Mouse (Mus musculus): ENCODE results near the gene Ajm1. TPM values are rescaled to one million over a fixed set of nuclear protein-coding genes. Genes with fewer than 3 reads are reported as not detected.

The Ajm1 gene
- polyA plus RNA-seq (2016; fragmentation: Nextera tagmentation; extraction: Ambion mirVana) = 0.05 and 0.16 TPM in 2 replicates

- 7% methylated on average over 19 of the region's 19 CpGs for WGBS
Observed at GRCm38 (mm10) chr2:25581294-25581864, at the start of gene Ajm1. Gene Ajm1 (minus strand): TSS chr2:25581757.

DNA sequence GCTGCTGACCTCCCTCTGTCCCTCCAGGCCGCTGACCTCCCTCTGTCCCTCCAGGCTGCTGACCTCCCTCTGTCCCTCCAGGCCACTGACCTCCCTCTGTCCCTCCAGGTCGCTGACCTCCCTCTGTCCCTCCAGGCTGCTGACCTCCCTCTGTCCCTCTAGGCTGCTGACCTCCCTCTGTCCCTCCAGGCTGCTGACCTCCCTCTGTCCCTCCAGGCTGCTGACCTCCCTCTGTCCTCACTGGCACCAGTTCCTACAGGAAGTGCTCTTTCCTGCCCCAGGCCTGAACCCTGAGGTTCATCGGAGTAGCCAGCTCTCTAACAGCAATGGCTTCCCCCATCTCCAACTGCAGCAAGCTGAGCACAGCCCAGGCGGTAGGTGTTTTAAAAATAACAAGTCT lies 47.2 kb upstream of the Ajm1 start:
- 44% methylated on average over 4 of the region's 4 CpGs for WGBS
- H3K27me3 ChIP-seq (replicated peaks; ENCODE audit: low read depth, poor library complexity, severe bottlenecking) = no peaks in the 10 kb centered on the region; the same call in 1 of the 2 replicates
- no peaks in the 10 kb centered on the region for H3K9me3 ChIP-seq
- no peak for DNase-seq (ENCODE audit: low spot score)
- H3K36me3 ChIP-seq (replicated peaks) = no peaks in the 10 kb centered on the region
- H3K27ac ChIP-seq (replicated peaks) = peak overlapping the region; percentile 2; the same call in 1 of the 2 replicates
- H3K4me3 ChIP-seq = no peak overlapping the region
- H3K4me1 ChIP-seq = peaks cover 14% of the 10 kb centered on the region

More at GRCm38 (mm10) chr2:25581294-25581864, at the start of gene Ajm1:
- H3K4me1 ChIP-seq = peaks cover 57% of the 10 kb centered on the region
- no peak within 1 kb of the TSS; the same call in 1 of the 2 replicates for H3K27ac ChIP-seq (replicated peaks)
- H3K4me3 ChIP-seq = peak within 1 kb of the TSS; percentile 51
- H3K9me3 ChIP-seq = no peaks in the 10 kb centered on the region
- peaks cover 51% of the 10 kb centered on the region for H3K27me3 ChIP-seq (replicated peaks; ENCODE audit: low read depth, poor library complexity, severe bottlenecking)
- peak; percentile 74 for DNase-seq (ENCODE audit: low spot score)
- H3K36me3 ChIP-seq (replicated peaks) = peaks cover 37% of the 10 kb centered on the region

GRCm38 (mm10) chr2:25627811-25628210 lies 46.3 kb upstream of the Ajm1 start, which contains the start of gene Fcna:
Gene Fcna (minus strand): TSS chr2:25628030.
- Histone ChIP-seq H3K27me3 (replicated peaks; ENCODE audit: low read depth, poor library complexity, severe bottlenecking) (no peaks in the 10 kb centered on the region; the same call in 1 of the 2 replicates), H3K27ac (replicated peaks) (peak within 1 kb of the TSS; percentile 2; the same call in 1 of the 2 replicates)
- 79% methylated on average over 6 of the region's 6 CpGs for WGBS

DNA sequence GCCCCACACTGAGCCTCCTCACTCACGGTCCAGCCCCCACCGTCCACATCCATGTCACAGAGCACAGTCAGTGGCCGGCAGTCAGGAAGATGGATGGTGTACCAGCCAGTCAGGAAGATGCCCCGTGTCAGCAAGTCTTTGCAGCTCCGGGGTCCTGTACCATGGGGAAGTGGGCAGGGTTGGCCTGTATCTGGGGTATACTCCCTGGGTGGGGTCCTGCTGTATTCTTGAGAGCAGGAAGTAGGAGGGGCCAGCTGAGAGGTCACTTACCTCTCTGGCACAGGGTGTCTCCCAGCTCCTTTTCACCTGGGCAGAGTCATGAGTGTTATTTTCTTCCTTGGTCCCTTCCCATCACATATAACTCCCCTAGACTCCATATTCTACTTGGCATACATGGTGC lies 44.4 kb upstream of the Ajm1 start:
- H3K4me1 ChIP-seq = peaks cover 24% of the 10 kb centered on the region
- no peaks in the 10 kb centered on the region for H3K36me3 ChIP-seq (replicated peaks)
- DNase-seq (ENCODE audit: low spot score) = no peak
- 74% methylated on average over 5 of the region's 5 CpGs for whole genome bisulfite sequencing
- no peak overlapping the region for H3K4me3 ChIP-seq
- no peak overlapping the region for H3K27ac ChIP-seq (replicated peaks)
- no peaks in the 10 kb centered on the region; the same call in 1 of the 2 replicates for H3K27me3 ChIP-seq (replicated peaks; ENCODE audit: low read depth, poor library complexity, severe bottlenecking)
- H3K9me3 ChIP-seq = no peaks in the 10 kb centered on the region

More at GRCm38 (mm10) chr2:25627811-25628210, 46.3 kb upstream of the Ajm1 start, which contains the start of gene Fcna:
- H3K36me3 ChIP-seq (replicated peaks) = no peaks in the 10 kb centered on the region
- peaks cover 14% of the 10 kb centered on the region for H3K4me1 ChIP-seq
- no peak within 1 kb of the TSS for H3K4me3 ChIP-seq
- DNase-seq (ENCODE audit: low spot score) = no peak
- no peaks in the 10 kb centered on the region for H3K9me3 ChIP-seq

DNA sequence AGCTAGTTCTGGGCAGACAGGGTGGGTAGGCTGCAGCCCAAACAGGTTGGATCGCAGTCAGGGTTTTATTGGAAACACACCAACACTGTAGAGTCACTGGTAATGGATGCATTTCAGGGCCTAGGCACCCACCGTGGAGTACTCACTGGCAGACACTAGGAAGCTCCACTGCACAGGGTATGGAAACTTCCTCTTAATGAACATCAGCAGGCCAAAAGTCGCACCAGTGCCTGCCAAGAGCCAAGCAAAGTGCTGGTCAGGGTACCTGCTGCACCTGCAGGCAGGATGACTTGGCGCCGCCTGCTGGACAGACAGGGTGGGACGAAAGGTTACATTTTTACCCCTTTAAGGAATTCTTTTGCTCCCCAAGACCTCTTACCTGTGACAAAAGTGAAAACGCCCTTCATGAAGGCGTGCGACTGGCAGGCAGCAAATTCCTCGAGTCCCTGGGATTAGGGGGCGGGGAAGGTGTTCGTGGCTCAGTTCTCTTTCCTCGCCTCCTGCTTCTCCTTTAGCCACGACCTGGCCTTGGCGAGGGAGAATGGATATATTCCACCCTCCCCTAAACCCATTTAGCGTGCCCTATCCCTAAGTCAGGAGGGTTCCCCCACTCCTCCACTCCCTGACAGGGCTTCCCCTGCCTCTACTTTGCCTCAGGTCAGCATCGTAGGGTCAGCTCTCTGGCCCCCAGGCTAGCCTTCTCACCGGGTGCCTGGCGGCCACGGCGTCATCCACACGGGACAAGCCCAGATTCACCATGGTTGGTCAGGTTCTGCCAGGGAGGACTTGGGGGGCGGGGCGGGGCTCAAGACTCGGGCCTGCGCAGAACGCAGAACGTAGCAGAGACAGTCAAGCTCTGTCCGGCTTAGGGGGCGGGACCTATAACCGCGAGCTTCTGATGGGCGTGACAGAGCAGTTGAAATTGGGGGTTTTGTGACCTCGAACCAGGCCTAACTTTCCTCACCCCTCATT lies 40.0 kb upstream of the Ajm1 start, which contains the start of gene Tmem141:
Gene Tmem141 (minus strand): TSS at position 777 of the 972 bp plus-strand sequence.
- peak within 1 kb of the TSS; percentile 77 for H3K27ac ChIP-seq (replicated peaks)

GRCm38 (mm10) chr2:25620852-25621228 lies 39.3 kb upstream of the Ajm1 start:
- Histone ChIP-seq H3K27ac (replicated peaks) (no peak overlapping the region), H3K9me3 (no peaks in the 10 kb centered on the region), H3K36me3 (replicated peaks) (no peaks in the 10 kb centered on the region), H3K4me3 (peak overlapping the region; percentile 62; the same call in 1 of the 2 replicates), H3K27me3 (replicated peaks; ENCODE audit: low read depth, poor library complexity, severe bottlenecking) (peaks cover 45% of the 10 kb centered on the region), H3K4me1 (peaks cover 24% of the 10 kb centered on the region)
- WGBS = 88% methylated on average over 4 of the region's 4 CpGs
- DNase-seq (ENCODE audit: low spot score) = no peak

More for the DNA sequence above, 40.0 kb upstream of the Ajm1 start, which contains the start of gene Tmem141:
- peak within 1 kb of the TSS; percentile 62 for H3K4me3 ChIP-seq
- WGBS = 5% methylated on average over 34 of the region's 34 CpGs
- H3K27me3 ChIP-seq (replicated peaks; ENCODE audit: low read depth, poor library complexity, severe bottlenecking) = peaks cover 38% of the 10 kb centered on the region
- peak; percentile 90 for DNase-seq (ENCODE audit: low spot score)
- H3K36me3 ChIP-seq (replicated peaks) = no peaks in the 10 kb centered on the region
- peaks cover 21% of the 10 kb centered on the region for H3K4me1 ChIP-seq
- H3K9me3 ChIP-seq = no peaks in the 10 kb centered on the region

GRCm38 (mm10) chr2:25620386-25620785 lies 38.8 kb upstream of the Ajm1 start:
- 82% methylated on average over 6 of the region's 6 CpGs for WGBS
- Histone ChIP-seq H3K4me1 (peaks cover 25% of the 10 kb centered on the region), H3K27ac (replicated peaks) (no peak overlapping the region), H3K9me3 (no peaks in the 10 kb centered on the region), H3K27me3 (replicated peaks; ENCODE audit: low read depth, poor library complexity, severe bottlenecking) (peaks cover 50% of the 10 kb centered on the region), H3K4me3 (no peak overlapping the region), H3K36me3 (replicated peaks) (no peaks in the 10 kb centered on the region)
- DNase-seq (ENCODE audit: low spot score) = no peak

DNA sequence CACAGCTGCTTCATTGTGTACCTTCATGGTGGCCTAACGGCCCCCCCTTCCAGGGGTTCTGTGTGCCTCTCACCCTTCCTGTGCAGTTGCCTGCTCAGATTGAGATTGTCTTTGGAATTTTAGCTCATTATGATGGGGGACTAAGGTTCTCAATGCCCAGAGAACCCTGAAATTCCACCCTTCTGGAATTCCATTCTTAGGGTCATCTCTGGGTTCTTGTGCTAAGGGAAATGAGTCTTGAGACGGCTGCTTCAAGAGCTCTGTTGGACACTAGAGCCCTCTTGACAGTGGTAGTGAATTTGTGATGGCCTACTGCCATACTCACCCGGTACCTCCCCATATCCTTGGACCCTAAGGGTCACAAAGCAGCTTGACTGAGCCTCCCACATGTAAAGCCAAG lies 36.0 kb upstream of the Ajm1 start, which contains the start of gene Ccdc183:
Gene Ccdc183 (minus strand): TSS at position 101 of the 400 bp plus-strand sequence.
- Histone ChIP-seq H3K36me3 (replicated peaks) (no peaks in the 10 kb centered on the region), H3K9me3 (no peaks in the 10 kb centered on the region), H3K4me1 (peaks cover 25% of the 10 kb centered on the region), H3K27me3 (replicated peaks; ENCODE audit: low read depth, poor library complexity, severe bottlenecking) (peaks cover 76% of the 10 kb centered on the region), H3K4me3 (peak within 1 kb of the TSS; percentile 33; the same call in 1 of the 2 replicates), H3K27ac (replicated peaks) (no peak within 1 kb of the TSS)
- no peak for DNase-seq (ENCODE audit: low spot score)
- WGBS = 82% methylated on average over 3 of the region's 3 CpGs

- peaks cover 85% of the 10 kb centered on the region for H3K27me3 ChIP-seq (replicated peaks; ENCODE audit: low read depth, poor library complexity, severe bottlenecking)
- H3K36me3 ChIP-seq (replicated peaks) = no peaks in the 10 kb centered on the region
- no peak overlapping the region; the same call in 1 of the 2 replicates for H3K27ac ChIP-seq (replicated peaks)
- no peak for DNase-seq (ENCODE audit: low spot score)
- H3K4me3 ChIP-seq = peak overlapping the region; percentile 33
- WGBS = 26% methylated on average over 22 of the region's 22 CpGs
- no peaks in the 10 kb centered on the region for H3K9me3 ChIP-seq
- peaks cover 19% of the 10 kb centered on the region for H3K4me1 ChIP-seq
Observed at GRCm38 (mm10) chr2:25616398-25616797, 34.8 kb upstream of the Ajm1 start.

GRCm38 (mm10) chr2:25608671-25609070 lies 27.1 kb upstream of the Ajm1 start:
- H3K4me3 ChIP-seq = peak overlapping the region; percentile 94
- peaks cover 15% of the 10 kb centered on the region for H3K36me3 ChIP-seq (replicated peaks)
- 70% methylated on average over 10 of the region's 10 CpGs for WGBS
- H3K4me1 ChIP-seq = peaks cover 17% of the 10 kb centered on the region
- no peak for DNase-seq (ENCODE audit: low spot score)
- peak overlapping the region; percentile 96 for H3K27ac ChIP-seq (replicated peaks)
- H3K9me3 ChIP-seq = no peaks in the 10 kb centered on the region
- H3K27me3 ChIP-seq (replicated peaks; ENCODE audit: low read depth, poor library complexity, severe bottlenecking) = peaks cover 46% of the 10 kb centered on the region

- Histone ChIP-seq H3K27ac (replicated peaks) (peak within 1 kb of the TSS; percentile 96), H3K4me3 (peak within 1 kb of the TSS; percentile 94), H3K27me3 (replicated peaks; ENCODE audit: low read depth, poor library complexity, severe bottlenecking) (peaks cover 40% of the 10 kb centered on the region), H3K9me3 (no peaks in the 10 kb centered on the region), H3K4me1 (peaks cover 17% of the 10 kb centered on the region), H3K36me3 (replicated peaks) (peaks cover 21% of the 10 kb centered on the region)
- peak; percentile 90 for DNase-seq (ENCODE audit: low spot score)
- WGBS = under 1% methylated on average over 80 of the region's 80 CpGs
Observed at GRCm38 (mm10) chr2:25607761-25608622, 26.4 kb upstream of the Ajm1 start, which contains the start of gene Rabl6. Gene Rabl6 (minus strand): TSS chr2:25608521.
